Mouse (Mus musculus): ENCODE results near the gene Olfr983. TPM values are rescaled to one million over a fixed set of nuclear protein-coding genes. Genes with fewer than 3 reads are reported as not detected.

Gene Olfr983
- total and polyA plus RNA-seq, 2 experiments from 2014 or later: not detected

- no peaks in the 10 kb centered on the region for H3K9me3 ChIP-seq (ENCODE audit: low read length)
- WGBS: 62% methylated on average over 10 of the region's 10 CpGs
- no peak overlapping the region for H3K4me3 ChIP-seq (ENCODE audit: low read length)
- TF ChIP-seq CTCF (IDR thresholded peaks at IDR 0.05; ENCODE audit: low read depth): no peak
- H3K4me2 ChIP-seq (ENCODE audit: low read depth, low read length): no peak overlapping the region
- ATAC-seq: no peak
- no peaks in the 10 kb centered on the region for H3K27me3 ChIP-seq (ENCODE audit: insufficient read depth, low read length)
- no peaks in the 10 kb centered on the region for H3K4me1 ChIP-seq (ENCODE audit: insufficient read depth, low read length)
- H3K36me3 ChIP-seq (ENCODE audit: insufficient read depth, low read length): no peaks in the 10 kb centered on the region
- DNase-seq (ENCODE audit: low spot score): no peak
- no peak overlapping the region for H3K9ac ChIP-seq (replicated peaks; ENCODE audit: low read length)
- H3K27ac ChIP-seq: no peak overlapping the region
Measured at GRCm38 (mm10) chr9:40116645-40117286, 23.4 kb upstream of the Olfr983 start.

GRCm38 (mm10) chr9:40114106-40114505, 20.7 kb upstream of the Olfr983 start, which contains the start of gene Olfr984:
Olfr984 (minus strand) TSS chr9:40114206.
- Histone ChIP-seq H3K9me3 (ENCODE audit: low read length) (no peaks in the 10 kb centered on the region), H3K9ac (replicated peaks; ENCODE audit: low read length) (no peak within 1 kb of the TSS), H3K27ac (no peak within 1 kb of the TSS), H3K4me1 (ENCODE audit: insufficient read depth, low read length) (no peaks in the 10 kb centered on the region), H3K4me3 (ENCODE audit: low read length) (no peak within 1 kb of the TSS), H3K4me2 (ENCODE audit: low read depth, low read length) (no peak within 1 kb of the TSS), H3K36me3 (ENCODE audit: insufficient read depth, low read length) (no peaks in the 10 kb centered on the region), H3K27me3 (ENCODE audit: insufficient read depth, low read length) (no peaks in the 10 kb centered on the region)
- TF ChIP-seq CTCF (IDR thresholded peaks at IDR 0.05; ENCODE audit: low read depth): no peak
- WGBS: 77% methylated on average over 2 of the region's 2 CpGs
- no peak for DNase-seq (ENCODE audit: low spot score)
- ATAC-seq: no peak

- Histone ChIP-seq H3K4me3 (ENCODE audit: low read length) (no peak overlapping the region), H3K4me1 (ENCODE audit: insufficient read depth, low read length) (no peaks in the 10 kb centered on the region), H3K9ac (replicated peaks; ENCODE audit: low read length) (no peak overlapping the region), H3K9me3 (ENCODE audit: low read length) (no peaks in the 10 kb centered on the region), H3K27me3 (ENCODE audit: insufficient read depth, low read length) (no peaks in the 10 kb centered on the region), H3K27ac (no peak overlapping the region), H3K4me2 (ENCODE audit: low read depth, low read length) (no peak overlapping the region), H3K36me3 (ENCODE audit: insufficient read depth, low read length) (no peaks in the 10 kb centered on the region)
- no peak for TF ChIP-seq CTCF (IDR thresholded peaks at IDR 0.05; ENCODE audit: low read depth)
- ATAC-seq: no peak
- WGBS: 56% methylated on average over 3 of the region's 3 CpGs
- DNase-seq (ENCODE audit: low spot score): no peak
Measured at GRCm38 (mm10) chr9:40094769-40095168, 1.4 kb upstream of the Olfr983 start.

- Histone ChIP-seq H3K4me2 (ENCODE audit: low read depth, low read length) (no peak within 1 kb of the TSS), H3K9me3 (ENCODE audit: low read length) (no peaks in the 10 kb centered on the region), H3K27ac (no peak within 1 kb of the TSS), H3K27me3 (ENCODE audit: insufficient read depth, low read length) (no peaks in the 10 kb centered on the region), H3K36me3 (ENCODE audit: insufficient read depth, low read length) (no peaks in the 10 kb centered on the region), H3K9ac (replicated peaks; ENCODE audit: low read length) (no peak within 1 kb of the TSS), H3K4me1 (ENCODE audit: insufficient read depth, low read length) (no peaks in the 10 kb centered on the region), H3K4me3 (ENCODE audit: low read length) (no peak within 1 kb of the TSS)
- ATAC-seq: no peak
- WGBS: 80% methylated on average over 2 of the region's 2 CpGs
- TF ChIP-seq CTCF (IDR thresholded peaks at IDR 0.05; ENCODE audit: low read depth): no peak
- DNase-seq (ENCODE audit: low spot score): no peak
Measured at GRCm38 (mm10) chr9:40073529-40073928, 19.9 kb downstream of the Olfr983 start, which contains the start of gene Olfr982. Olfr982 (plus strand) TSS chr9:40073829.

GRCm38 (mm10) chr9:40050138-40050537, 43.3 kb downstream of the Olfr983 start:
- no peak for ATAC-seq
- no peak overlapping the region for H3K4me3 ChIP-seq (ENCODE audit: low read length)
- no peak for TF ChIP-seq CTCF (IDR thresholded peaks at IDR 0.05; ENCODE audit: low read depth)
- no peaks in the 10 kb centered on the region for H3K36me3 ChIP-seq (ENCODE audit: insufficient read depth, low read length)
- no peak for DNase-seq (ENCODE audit: low spot score)
- H3K9ac ChIP-seq (replicated peaks; ENCODE audit: low read length): no peak overlapping the region
- H3K4me1 ChIP-seq (ENCODE audit: insufficient read depth, low read length): no peaks in the 10 kb centered on the region
- 93% methylated on average over 19 of the region's 19 CpGs for WGBS
- H3K27me3 ChIP-seq (ENCODE audit: insufficient read depth, low read length): no peaks in the 10 kb centered on the region
- no peak overlapping the region for H3K27ac ChIP-seq
- H3K9me3 ChIP-seq (ENCODE audit: low read length): no peaks in the 10 kb centered on the region
- no peak overlapping the region for H3K4me2 ChIP-seq (ENCODE audit: low read depth, low read length)

Other genes starting within 250 kb of the Olfr983 start
- gene Olfr972, start 227.2 kb downstream of the Olfr983 start, total RNA-seq (2014; rRNA removed): not detected in 2 replicates
- not detected in 2 replicates for gene Olfr972, start 227.2 kb downstream of the Olfr983 start, polyA plus RNA-seq (2015; fragmentation: Nextera tagmentation; extraction: Ambion mirVana)
- gene Olfr229, start 186.3 kb downstream of the Olfr983 start, total RNA-seq (2014; rRNA removed): not detected in 2 replicates
- gene Olfr229, start 186.3 kb downstream of the Olfr983 start, polyA plus RNA-seq (2015; fragmentation: Nextera tagmentation; extraction: Ambion mirVana): not detected in 2 replicates
- not detected in 2 replicates for gene Olfr974, start 156.1 kb downstream of the Olfr983 start, total RNA-seq (2014; rRNA removed)
- gene Olfr974, start 156.1 kb downstream of the Olfr983 start, polyA plus RNA-seq (2015; fragmentation: Nextera tagmentation; extraction: Ambion mirVana): not detected in 2 replicates
- gene Olfr975, start 141.5 kb downstream of the Olfr983 start, total RNA-seq (2014; rRNA removed): not detected in 2 replicates
- 0.05 TPM in 1 of 2 replicates, not detected in the other for gene Olfr975, start 141.5 kb downstream of the Olfr983 start, polyA plus RNA-seq (2015; fragmentation: Nextera tagmentation; extraction: Ambion mirVana)
- not detected in 2 replicates for gene Olfr976, start 132.5 kb downstream of the Olfr983 start, total RNA-seq (2014; rRNA removed)
- gene Olfr976, start 132.5 kb downstream of the Olfr983 start, polyA plus RNA-seq (2015; fragmentation: Nextera tagmentation; extraction: Ambion mirVana): not detected in 2 replicates
- gene Olfr978, start 101.5 kb downstream of the Olfr983 start, total RNA-seq (2014; rRNA removed): not detected in 2 replicates
- gene Olfr978, start 101.5 kb downstream of the Olfr983 start, polyA plus RNA-seq (2015; fragmentation: Nextera tagmentation; extraction: Ambion mirVana): not detected in 2 replicates
- gene Olfr979, start 90.1 kb downstream of the Olfr983 start, total RNA-seq (2014; rRNA removed): not detected in 2 replicates
- gene Olfr979, start 90.1 kb downstream of the Olfr983 start, polyA plus RNA-seq (2015; fragmentation: Nextera tagmentation; extraction: Ambion mirVana): not detected in 2 replicates
- gene Olfr980, start 84.0 kb downstream of the Olfr983 start, total RNA-seq (2014; rRNA removed): not detected in 2 replicates
- gene Olfr980, start 84.0 kb downstream of the Olfr983 start, polyA plus RNA-seq (2015; fragmentation: Nextera tagmentation; extraction: Ambion mirVana): not detected in 2 replicates
- not detected in 2 replicates for gene Olfr981, start 72.1 kb downstream of the Olfr983 start, total RNA-seq (2014; rRNA removed)
- not detected in 2 replicates for gene Olfr981, start 72.1 kb downstream of the Olfr983 start, polyA plus RNA-seq (2015; fragmentation: Nextera tagmentation; extraction: Ambion mirVana)
- gene Olfr982, start 19.8 kb downstream of the Olfr983 start, total RNA-seq (2014; rRNA removed): not detected in 2 replicates
- gene Olfr982, start 19.8 kb downstream of the Olfr983 start, polyA plus RNA-seq (2015; fragmentation: Nextera tagmentation; extraction: Ambion mirVana): not detected in 2 replicates
- gene Olfr984, start 20.6 kb upstream of the Olfr983 start, total RNA-seq (2014; rRNA removed): not detected in 2 replicates
- gene Olfr984, start 20.6 kb upstream of the Olfr983 start, polyA plus RNA-seq (2015; fragmentation: Nextera tagmentation; extraction: Ambion mirVana): not detected in 2 replicates
- not detected in 2 replicates for gene Olfr985, start 36.6 kb upstream of the Olfr983 start, total RNA-seq (2014; rRNA removed)
- gene Olfr985, start 36.6 kb upstream of the Olfr983 start, polyA plus RNA-seq (2015; fragmentation: Nextera tagmentation; extraction: Ambion mirVana): not detected in 2 replicates
- not detected in 2 replicates for gene Tmem225, start 54.5 kb upstream of the Olfr983 start, total RNA-seq (2014; rRNA removed)
- not detected in 2 replicates for gene Tmem225, start 54.5 kb upstream of the Olfr983 start, polyA plus RNA-seq (2015; fragmentation: Nextera tagmentation; extraction: Ambion mirVana)
- gene Olfr986, start 87.3 kb upstream of the Olfr983 start, total RNA-seq (2014; rRNA removed): not detected in 2 replicates
- not detected in 2 replicates for gene Olfr986, start 87.3 kb upstream of the Olfr983 start, polyA plus RNA-seq (2015; fragmentation: Nextera tagmentation; extraction: Ambion mirVana)
- gene Zfp202, start 98.7 kb upstream of the Olfr983 start, total RNA-seq (2014; rRNA removed): 8.1 TPM in 2 replicates
- 4.9 TPM in 2 replicates for gene Zfp202, start 98.7 kb upstream of the Olfr983 start, polyA plus RNA-seq (2015; fragmentation: Nextera tagmentation; extraction: Ambion mirVana)
- 154 and 159 TPM in 2 replicates for gene Scn3b, start 175.6 kb upstream of the Olfr983 start, total RNA-seq (2014; rRNA removed)
- gene Scn3b, start 175.6 kb upstream of the Olfr983 start, polyA plus RNA-seq (2015; fragmentation: Nextera tagmentation; extraction: Ambion mirVana): 94.5 and 109 TPM in 2 replicates